Mouse (Mus musculus) small intestine, adult 2 months (tissue): ENCODE measurements around the gene Lamb2.

Experiments used
- CTCF ChIP-seq: fragments of 200-500 bp; IDR thresholded peaks from 2 replicates; pipeline ENCODE4 v1.5.1; 2012; ENCODE audit warnings: low read depth, mild to moderate bottlenecking, control low read depth, inconsistent platforms, low read length, moderate library complexity, mixed read lengths; ENCODE audit not compliant: insufficient replicate concordance, insufficient read length; ENCODE audit errors: extremely low read depth
- POLR2A ChIP-seq: fragments of 200-500 bp; IDR thresholded peaks from 2 replicates; pipeline ENCODE4 v1.6.1; 2012; ENCODE audit warnings: low read depth, mild to moderate bottlenecking, control low read depth, inconsistent platforms, low read length, moderate library complexity

DNA sequence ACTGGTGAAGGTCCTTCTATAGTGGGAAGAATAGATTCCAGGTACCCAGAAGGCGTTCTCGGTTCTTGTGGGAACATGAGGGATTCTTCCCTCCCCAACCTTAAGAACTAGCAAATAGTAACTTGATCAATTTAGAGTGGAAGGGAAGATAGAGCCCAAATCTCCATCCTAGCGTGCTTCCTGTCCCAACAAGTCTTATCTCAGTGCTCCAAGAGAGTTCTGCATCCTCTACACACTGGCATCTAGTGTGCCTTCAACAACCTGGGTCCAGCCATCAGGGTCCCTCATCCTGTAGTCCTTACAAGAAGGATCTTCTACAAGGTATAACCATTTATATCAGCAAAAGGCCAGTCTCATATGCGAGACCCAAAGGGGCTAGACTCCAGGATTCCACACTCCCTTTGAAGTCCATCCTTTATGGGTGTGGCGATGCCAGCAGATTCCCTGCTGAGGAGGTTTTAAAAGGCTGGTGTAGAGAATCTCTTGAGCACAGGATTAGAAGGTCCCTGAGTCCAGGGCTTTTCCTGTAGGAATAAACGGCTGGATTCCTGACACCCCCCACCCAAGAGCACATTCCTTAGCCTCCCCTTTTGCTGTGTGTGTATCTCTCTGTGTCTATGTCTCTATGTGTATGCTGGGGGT lies 27.9 kb upstream of the Lamb2 start:
- no peak for TF ChIP-seq CTCF
- no peak for TF ChIP-seq POLR2A
